Mouse (Mus musculus) ES-Bruce4 (cell line): ENCODE measurements around the gene Anks4b.

ENCODE experiments used
- CTCF ChIP-seq: IDR thresholded peaks from one replicate; pipeline ENCODE4 v1.8.1; 2011; ENCODE audit warnings: low read depth, low read length
- EP300 ChIP-seq: IDR thresholded peaks from 2 replicates; pipeline ENCODE4 v1.6.1; 2011; ENCODE audit warnings: low read depth, low read length; ENCODE audit not compliant: insufficient read depth
- POLR2A ChIP-seq: IDR thresholded peaks from one replicate; pipeline ENCODE4 v1.8.1; 2011; ENCODE audit warnings: low read length; ENCODE audit not compliant: insufficient read depth

DNA sequence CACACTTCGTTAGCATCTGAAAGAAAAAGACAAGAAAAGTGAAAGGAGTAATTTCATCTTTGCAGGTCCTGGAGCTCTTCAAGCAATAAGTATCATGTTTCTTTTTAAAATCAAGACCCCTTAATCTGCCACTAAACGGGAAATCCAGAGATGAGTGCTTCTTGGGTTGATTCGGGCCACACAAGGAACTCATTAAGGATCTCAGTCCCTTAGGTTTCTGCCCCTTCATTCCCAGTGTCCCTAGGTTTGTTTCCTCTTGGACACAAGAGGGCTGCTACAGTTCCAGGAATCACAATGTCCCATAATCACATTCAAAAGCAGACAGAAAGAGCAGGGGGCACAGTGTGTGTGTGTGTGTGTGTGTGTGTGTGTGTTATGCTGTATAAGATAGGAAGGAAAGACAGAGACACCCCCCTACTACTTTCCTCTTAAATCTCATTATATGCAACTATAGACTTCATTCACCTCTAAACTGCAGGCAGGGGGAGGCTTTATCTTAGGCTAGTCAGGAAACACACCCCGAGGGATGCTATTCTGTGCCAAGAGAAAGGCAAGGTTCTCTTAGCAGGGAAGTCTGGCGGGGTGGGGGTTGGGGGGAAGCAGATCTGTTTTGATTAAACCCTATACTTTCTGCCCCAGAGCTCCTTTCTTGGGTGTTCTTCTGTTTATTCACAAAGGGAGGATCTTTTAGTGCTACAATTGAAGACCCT, 46.5 kb upstream of the Anks4b start:
- TF ChIP-seq CTCF (no peak), EP300 (no peak), POLR2A (no peak)
